Mouse (Mus musculus) CH12.LX (cell line): Measurements from ENCODE around the gene Has3. TPM values are rescaled to one million over a fixed set of nuclear protein-coding genes. Genes with fewer than 3 reads are reported as not detected.
"Not testable (repeated sequence)": the region's sequence is repeated elsewhere in the genome, so short reads cannot be mapped to it uniquely, and the experiment has no call there.

Source experiments
- DNase-seq: peaks from one replicate; pipeline ENCODE4 v3.0.0-alpha.2; 2013; ENCODE audit errors: extremely low read depth
- H3K27ac ChIP-seq: 2 replicates; pipeline ENCODE4 v1.5.1; 2012; ENCODE audit warnings: low read depth, mild to moderate bottlenecking, control low read depth, moderate library complexity; ENCODE audit not compliant: insufficient read depth
- H3K27me3 ChIP-seq: replicated peaks from 2 replicates; pipeline ENCODE3; 2012; ENCODE audit warnings: inconsistent platforms
- H3K36me3 ChIP-seq, 2 experiments: replicated peaks in 1 of 2; 2 replicates each; pipeline versions ENCODE3 to v1.6.1; 2012; ENCODE audit warnings: inconsistent platforms in 1 of 2, low read length in 1 of 2, mild to moderate bottlenecking in 1 of 2, mixed read lengths in 1 of 2, moderate library complexity in 1 of 2; ENCODE audit not compliant: control insufficient read depth in 1 of 2, insufficient read depth in 1 of 2
- H3K4me1 ChIP-seq, 2 experiments: 2 replicates each; pipeline ENCODE4 v1.6.1; 2012; ENCODE audit warnings: inconsistent platforms in 1 of 2, moderate library complexity in 1 of 2; ENCODE audit not compliant: insufficient read depth in 2 of 2, control insufficient read depth in 1 of 2
- H3K4me2 ChIP-seq: 2 replicates; pipeline ENCODE4 v1.6.1; 2012; ENCODE audit warnings: low read depth, mild to moderate bottlenecking, control low read depth; ENCODE audit not compliant: poor library complexity, insufficient read depth, severe bottlenecking
- H3K4me3 ChIP-seq, 3 experiments: fragments of 150-350 bp in 1 of 3; sonication (generic) in 1 of 3; replicated peaks in 1 of 3; 2 replicates each; pipeline versions ENCODE3 to v1.5.1; 2011 to 2012; ENCODE audit warnings: low read depth in 2 of 3, low read length in 2 of 3, mild to moderate bottlenecking in 2 of 3, moderate library complexity in 2 of 3, control low read depth in 1 of 3, improper control_type of control experiment in 1 of 3, inconsistent platforms in 1 of 3, mixed read lengths in 1 of 3; ENCODE audit not compliant: poor library complexity in 1 of 3
- H3K79me2 ChIP-seq: replicated peaks from 2 replicates; pipeline ENCODE4 v1.6.1; 2012; ENCODE audit warnings: mild to moderate bottlenecking, moderate library complexity; ENCODE audit not compliant: control insufficient read depth, poor library complexity, insufficient read depth, severe bottlenecking; ENCODE audit errors: extremely low read depth
- H3K9ac ChIP-seq: 2 replicates; pipeline ENCODE4 v1.6.1; 2012; ENCODE audit warnings: low read depth, mild to moderate bottlenecking, control low read depth, moderate library complexity; ENCODE audit not compliant: insufficient read depth
- H3K9me3 ChIP-seq: replicated peaks from 2 replicates; pipeline ENCODE3; 2012; ENCODE audit warnings: low read length, inconsistent platforms, mixed read lengths
- BHLHE40 ChIP-seq: IDR thresholded peaks from 2 replicates; pipeline ENCODE4 v1.6.1; 2011; ENCODE audit warnings: mild to moderate bottlenecking, low read depth, low read length, improper control_type of control experiment
- CHD1 ChIP-seq: IDR thresholded peaks from 2 replicates; pipeline ENCODE4 v1.6.1; 2012; ENCODE audit warnings: low read depth, low read length, improper control_type of control experiment, inconsistent platforms
- CHD2 ChIP-seq: IDR thresholded peaks from 2 replicates; pipeline ENCODE4 v1.6.1; 2011; ENCODE audit warnings: low read length, improper control_type of control experiment
- CTCF ChIP-seq, 2 experiments: IDR thresholded peaks in 1 of 2; conservative IDR thresholded peaks in 1 of 2; 2 replicates each; pipeline ENCODE4 v1.5.1; 2011 to 2012; ENCODE audit warnings: low read depth in 2 of 2, low read length in 2 of 2, improper control_type of control experiment in 1 of 2, inconsistent platforms in 1 of 2, mild to moderate bottlenecking in 1 of 2, moderate library complexity in 1 of 2
- ELF1 ChIP-seq: IDR thresholded peaks from 2 replicates; pipeline ENCODE4 v1.6.1; 2014; ENCODE audit warnings: low read depth, mild to moderate bottlenecking, inconsistent platforms, low read length, improper control_type of control experiment
- ETS1 ChIP-seq: conservative IDR thresholded peaks from 2 replicates; pipeline ENCODE4 v1.6.1; 2012; ENCODE audit warnings: low read depth, mild to moderate bottlenecking, inconsistent platforms, low read length, improper control_type of control experiment, moderate library complexity
- KAT2A ChIP-seq: IDR thresholded peaks from 2 replicates; pipeline ENCODE4 v1.6.1; 2012; ENCODE audit warnings: low read length, improper control_type of control experiment, inconsistent platforms; ENCODE audit not compliant: insufficient replicate concordance
- MAX ChIP-seq: IDR thresholded peaks from 2 replicates; pipeline ENCODE4 v1.6.1; 2011; ENCODE audit warnings: low read length, improper control_type of control experiment
- MAZ ChIP-seq: IDR thresholded peaks from 2 replicates; pipeline ENCODE4 v1.6.1; 2012; ENCODE audit warnings: low read depth, mild to moderate bottlenecking, inconsistent platforms, low read length, improper control_type of control experiment, moderate library complexity
- MEF2A ChIP-seq: IDR thresholded peaks from 2 replicates; pipeline ENCODE4 v1.6.1; 2014; ENCODE audit warnings: low read depth, mild to moderate bottlenecking, inconsistent platforms, low read length, improper control_type of control experiment, borderline replicate concordance
- NRF1 ChIP-seq: IDR thresholded peaks from 2 replicates; pipeline ENCODE4 v1.6.1; 2014; ENCODE audit warnings: low read depth, mild to moderate bottlenecking, inconsistent platforms, low read length, improper control_type of control experiment, moderate library complexity
- POLR2AphosphoS2 ChIP-seq: IDR thresholded peaks from 2 replicates; pipeline ENCODE4 v1.6.1; 2011; ENCODE audit warnings: low read depth, low read length, improper control_type of control experiment
- SIN3A ChIP-seq: IDR thresholded peaks from 2 replicates; pipeline ENCODE4 v1.6.1; 2012; ENCODE audit warnings: low read length, improper control_type of control experiment, inconsistent platforms
- TBP ChIP-seq: conservative IDR thresholded peaks from 2 replicates; pipeline ENCODE4 v1.6.1; 2011; ENCODE audit warnings: low read depth, low read length, improper control_type of control experiment
- USF1 ChIP-seq: IDR thresholded peaks from 2 replicates; pipeline ENCODE4 v1.6.1; 2014; ENCODE audit warnings: low read depth, mild to moderate bottlenecking, inconsistent platforms, low read length, improper control_type of control experiment
- ZKSCAN1 ChIP-seq: IDR thresholded peaks from 2 replicates; pipeline ENCODE4 v1.6.1; 2012; ENCODE audit warnings: low read depth, inconsistent platforms, low read length, improper control_type of control experiment, borderline replicate concordance
- dilution Hi-C: fragments of 300-500 bp; cut with MboI; formaldehyde crosslinking; loops from 2 replicates; pipeline ENCODE4 v1.14.3; 2020; ENCODE audit warnings: low sequenced_read_pairs; ENCODE audit not compliant: extremely low pct_unique_long_range_greater_than_20kb, extremely low pct_ligation_motif_present
- in situ Hi-C: fragments of 300-500 bp; cut with MboI; formaldehyde crosslinking; loops from 3 replicates; pipeline ENCODE4 v1.14.3; 2019; ENCODE audit warnings: low sequenced_read_pairs, low pct_ligation_motif_present, low pct_unique_long_range_greater_than_20kb, mixed read lengths
- polyA plus RNA-seq: library from polyadenylated mRNA; unstranded; fragments of >175 nt; gene quantifications from 2 replicates; pipeline ENCODE4 v1.2.1, GENCODE M21; 2012; ENCODE audit warnings: low read depth; ENCODE audit not compliant: insufficient read length
- total RNA-seq, 2 experiments: library from RNA; depleted of rRNA; stranded (reverse); fragments of 300-350 nt in 1 of 2; fragments of >200 nt in 1 of 2; gene quantifications; 2 replicates each; pipeline ENCODE4 v1.2.3; 2012 to 2014

Has3 gene
- total and polyA plus RNA-seq, 3 experiments: 0.29 to 3.7 TPM; not detected in 1

GRCm38 (mm10) chr8:106872454-106873034, 2.5 kb downstream of the Has3 start:
- dilution Hi-C loops (no loop called here), in situ Hi-C loops (no loop called here)
- H3K4me2 ChIP-seq: no peak overlapping the region
- TF ChIP-seq TBP (no peak), MAX (no peak), ELF1 (no peak), POLR2AphosphoS2 (no peak), SIN3A (no peak), ZKSCAN1 (no peak), KAT2A (no peak), CHD1 (no peak), CHD2 (no peak), NRF1 (no peak), MEF2A (no peak)
- no peak overlapping the region for H3K27ac ChIP-seq
- H3K27me3 ChIP-seq: no peaks in the 10 kb centered on the region
- no peaks in the 10 kb centered on the region for H3K4me1 ChIP-seq
- H3K9me3 ChIP-seq: no peaks in the 10 kb centered on the region
- no peak overlapping the region for H3K4me3 ChIP-seq
- H3K79me2 ChIP-seq: no peaks in the 10 kb centered on the region
- no peak for DNase-seq
- no peak overlapping the region for H3K9ac ChIP-seq
- peaks cover 6 to 59% of the 10 kb centered on the region in 2 experiments for H3K36me3 ChIP-seq

GRCm38 (mm10) chr8:106880121-106880707, 10.2 kb downstream of the Has3 start:
- no peaks in the 10 kb centered on the region for H3K9me3 ChIP-seq
- no peak overlapping the region for H3K4me3 ChIP-seq
- no peak overlapping the region for H3K4me2 ChIP-seq
- H3K27ac ChIP-seq: no peak overlapping the region
- no peaks in the 10 kb centered on the region for H3K79me2 ChIP-seq
- DNase-seq: no peak
- peaks cover 0 to 12% of the 10 kb centered on the region in 2 experiments; a peak in 2 of 4 replicates for H3K4me1 ChIP-seq
- H3K27me3 ChIP-seq: no peaks in the 10 kb centered on the region
- in situ Hi-C loops: no loop called here
- no peak overlapping the region for H3K9ac ChIP-seq
- TF ChIP-seq MAZ (no peak), TBP (no peak), ETS1 (no peak), SIN3A (no peak), NRF1 (no peak), CTCF (conservative IDR thresholded peaks at IDR 0.05 in 1 of 2, IDR thresholded peaks at IDR 0.05 in 1 of 2; ENCODE audit: low read depth in 2 of 2, low read length in 2 of 2) (no peak), USF1 (no peak), ZKSCAN1 (no peak), BHLHE40 (no peak), ELF1 (no peak)
- peaks cover 46 to 93% of the 10 kb centered on the region in 2 experiments for H3K36me3 ChIP-seq
- dilution Hi-C loops: no loop called here

DNA sequence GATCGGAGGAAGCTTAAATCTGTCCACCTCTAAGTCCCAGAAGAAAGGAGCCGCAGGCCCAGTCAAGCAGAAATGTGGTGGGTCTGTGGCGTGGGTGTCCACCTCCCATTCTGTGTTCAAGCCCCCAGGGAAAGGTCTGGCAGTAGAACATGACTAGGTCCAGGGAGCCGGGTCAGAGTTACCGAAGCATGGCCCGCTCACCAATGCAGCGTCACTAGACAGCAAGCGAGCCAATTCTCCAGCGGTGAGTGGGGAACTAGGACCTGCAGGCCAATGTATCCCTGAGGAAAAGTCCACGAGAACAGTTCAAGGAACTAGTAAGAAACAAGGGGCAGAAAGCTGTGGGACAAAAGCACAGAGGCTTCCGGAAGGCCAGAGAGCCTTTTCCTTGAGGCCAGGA, 14.1 kb downstream of the Has3 start:
- peaks cover 59 to 85% of the 10 kb centered on the region in 2 experiments for H3K36me3 ChIP-seq
- H3K9ac ChIP-seq, H3K4me2 ChIP-seq, DNase-seq, H3K27me3 ChIP-seq, dilution Hi-C loops, H3K9me3 ChIP-seq, H3K27ac ChIP-seq, in situ Hi-C loops, H3K4me3 ChIP-seq: not testable (repeated sequence)
- H3K79me2 ChIP-seq: peaks cover 30% of the 10 kb centered on the region
- H3K4me1 ChIP-seq: peaks cover 3 to 28% of the 10 kb centered on the region in 2 experiments; a peak in 3 of 4 replicates

DNA sequence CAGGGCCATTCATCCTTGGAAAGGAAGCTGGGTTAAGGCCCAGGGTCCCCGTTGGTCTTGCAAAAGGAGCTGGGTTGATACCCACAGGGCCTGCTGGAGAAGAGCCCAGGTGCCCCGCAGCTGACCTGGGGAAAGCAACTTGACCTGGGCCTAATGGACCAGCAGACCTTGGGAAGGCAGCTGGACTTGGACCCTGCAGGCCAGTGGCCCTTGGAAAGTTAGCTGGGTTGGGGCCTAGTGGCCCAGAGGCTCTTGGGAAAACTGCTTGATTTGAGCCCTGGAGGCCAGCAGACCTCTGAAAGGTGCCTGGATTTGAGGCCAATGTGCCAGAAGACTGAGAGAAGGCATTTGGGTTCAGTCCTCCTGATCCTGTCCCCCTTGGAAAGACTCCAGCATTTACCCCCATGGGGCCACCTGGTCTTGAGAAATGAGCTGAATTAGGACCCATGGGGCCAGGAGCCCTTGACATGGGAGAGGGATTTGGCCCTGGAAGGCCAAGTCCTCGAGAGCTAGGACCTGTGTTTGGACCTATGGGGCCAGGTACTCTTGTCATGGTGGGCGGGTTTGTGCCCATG, 14.9 kb downstream of the Has3 start:
- H3K9ac ChIP-seq, H3K27ac ChIP-seq, dilution Hi-C loops, H3K4me3 ChIP-seq, H3K27me3 ChIP-seq, H3K4me2 ChIP-seq, H3K9me3 ChIP-seq, DNase-seq: not testable (repeated sequence)
- Histone ChIP-seq H3K4me1 (peaks cover 6 to 36% of the 10 kb centered on the region in 2 experiments), H3K79me2 (peaks cover 38% of the 10 kb centered on the region), H3K36me3 (peaks cover 53 to 84% of the 10 kb centered on the region in 2 experiments)
- in situ Hi-C loops: loop anchor here (5.0 kb wide), 2 partner anchors 78 to 168 kb away; no protein-coding TSS in a partner anchor
